12 mouse cellular contexts compared by ENCODE assay signal in the genomic region with DNA sequence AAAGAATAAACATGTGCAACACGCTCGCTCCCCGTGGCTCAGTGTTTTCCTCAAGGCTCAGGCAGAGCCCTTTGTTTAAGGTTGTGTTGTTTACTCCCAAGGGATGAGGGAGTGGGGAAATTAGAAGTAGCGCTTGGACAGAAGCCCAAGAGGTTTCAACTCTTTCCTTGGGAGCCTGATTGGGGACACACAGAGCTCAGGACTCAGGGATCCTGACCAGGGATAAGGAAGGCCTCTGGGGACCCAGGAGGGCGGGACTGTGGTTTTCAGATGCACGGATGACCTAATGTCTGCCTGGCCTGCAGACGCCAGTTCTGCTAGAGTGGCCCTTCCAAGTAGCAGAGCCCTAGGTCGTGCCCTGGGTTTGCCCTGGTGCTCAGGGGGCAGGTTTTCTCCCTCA. TPM values are rescaled to one million over a fixed set of nuclear protein-coding genes. Genes with fewer than 3 reads are reported as not detected.
DNase-seq lines count a peak whose midpoint lies in the region; ATAC-seq and TF ChIP-seq lines count a peak whose summit lies in the region.
"Had no signal": no experiment of that assay in that cellular context is flagged by ENCODE, and none has a peak within 500 bp of the region (broad histone marks: within the 10 kb centered on the region; RNA-seq: fewer than 3 reads in every experiment).

No protein-coding gene starts in this region.

- TF ChIP-seq CTCF in kidney, postnatal 0 days (IDR thresholded peaks at IDR 0.05; ENCODE audit: low read depth) = no peak

- 61% methylated on average over 8 of the region's 8 CpGs for WGBS in midbrain, embryonic 11.5 days
- 69% methylated on average over 8 of the region's 8 CpGs for WGBS in midbrain, embryonic 10.5 days
- WGBS in kidney, postnatal 0 days = 45% methylated on average over 8 of the region's 8 CpGs
- 63% methylated on average over 8 of the region's 8 CpGs for WGBS in hindbrain, embryonic 13.5 days

- no peaks in the 10 kb centered on the region for H3K27me3 ChIP-seq in midbrain, embryonic 11.5 days (ENCODE audit: control insufficient read depth, insufficient read depth, low read length)
- no peaks in the 10 kb centered on the region for H3K27me3 ChIP-seq in midbrain, embryonic 10.5 days (ENCODE audit: low read depth, poor library complexity, severe bottlenecking)
- no peaks in the 10 kb centered on the region for H3K27me3 ChIP-seq in kidney, postnatal 0 days (ENCODE audit: insufficient read depth, low read length)
- no peaks in the 10 kb centered on the region for H3K27me3 ChIP-seq in hindbrain, embryonic 13.5 days
- H3K27me3 ChIP-seq: limb, embryonic 12.5 days; neural tube, embryonic 12.5 days had no signal

- DNase-seq in midbrain, embryonic 11.5 days (ENCODE audit: low spot score, missing footprints) = peak; percentile 57
- no peak for DNase-seq in midbrain, embryonic 10.5 days (ENCODE audit: low spot score)
- peak; percentile 88 to 94 for DNase-seq in heart, adult 18-20 months
- peak; percentile 47 for DNase-seq in kidney, postnatal 0 days (ENCODE audit: low spot score)
- peak; percentile 56 for DNase-seq in testis, postnatal 14 days (ENCODE audit: low spot score)
- DNase-seq in layer of hippocampus, adult 18-20 months (ENCODE audit: low spot score in 2 of 2) = no peak
- DNase-seq: cerebellum, postnatal 14 days; thymus, adult 18-20 months had no signal

- no peaks in the 10 kb centered on the region for H3K9me3 ChIP-seq in midbrain, embryonic 11.5 days (ENCODE audit: control insufficient read depth, low read length)
- no peaks in the 10 kb centered on the region for H3K9me3 ChIP-seq in midbrain, embryonic 10.5 days (replicated peaks)
- H3K9me3 ChIP-seq in kidney, postnatal 0 days (replicated peaks; ENCODE audit: low read length) = no peaks in the 10 kb centered on the region
- no peaks in the 10 kb centered on the region for H3K9me3 ChIP-seq in hindbrain, embryonic 13.5 days
- H3K9me3 ChIP-seq: limb, embryonic 12.5 days; neural tube, embryonic 12.5 days had no signal

- no peaks in the 10 kb centered on the region for H3K36me3 ChIP-seq in midbrain, embryonic 11.5 days (ENCODE audit: control insufficient read depth, insufficient read depth, low read length)
- H3K36me3 ChIP-seq in midbrain, embryonic 10.5 days = no peaks in the 10 kb centered on the region
- no peaks in the 10 kb centered on the region for H3K36me3 ChIP-seq in kidney, postnatal 0 days (ENCODE audit: insufficient read depth, low read length)
- no peaks in the 10 kb centered on the region for H3K36me3 ChIP-seq in hindbrain, embryonic 13.5 days
- H3K36me3 ChIP-seq: limb, embryonic 12.5 days; neural tube, embryonic 12.5 days had no signal

- no peak overlapping the region for H3K9ac ChIP-seq in midbrain, embryonic 11.5 days (ENCODE audit: low read length)
- H3K9ac ChIP-seq in kidney, postnatal 0 days (ENCODE audit: low read depth, low read length) = no peak overlapping the region
- no peak overlapping the region for H3K9ac ChIP-seq in hindbrain, embryonic 13.5 days
- H3K9ac ChIP-seq: limb, embryonic 12.5 days; neural tube, embryonic 12.5 days had no signal

- H3K4me2 ChIP-seq in midbrain, embryonic 11.5 days = no peak overlapping the region
- H3K4me2 ChIP-seq in kidney, postnatal 0 days (ENCODE audit: low read length) = no peak overlapping the region
- H3K4me2 ChIP-seq in hindbrain, embryonic 13.5 days = no peak overlapping the region
- H3K4me2 ChIP-seq: limb, embryonic 12.5 days; neural tube, embryonic 12.5 days had no signal

- ATAC-seq in midbrain, embryonic 11.5 days (ENCODE audit: low FRiP score) = no peak
- ATAC-seq in kidney, postnatal 0 days (replicated peaks; ENCODE audit: low FRiP score, low read depth) = no peak
- no peak for ATAC-seq in hindbrain, embryonic 13.5 days (ENCODE audit: low FRiP score)
- ATAC-seq in monocyte, adult 5-6 weeks (replicated peaks; ENCODE audit: insufficient number of reproducible peaks, low FRiP score, low TSS enrichment, poor library complexity, severe bottlenecking) = no peak

- H3K4me1 ChIP-seq in midbrain, embryonic 11.5 days (ENCODE audit: control insufficient read depth, insufficient read depth, low read length) = no peaks in the 10 kb centered on the region
- H3K4me1 ChIP-seq in midbrain, embryonic 10.5 days = peaks cover 6% of the 10 kb centered on the region; the same call in 1 of the 2 replicates
- H3K4me1 ChIP-seq in kidney, postnatal 0 days (replicated peaks; ENCODE audit: insufficient read depth, low read length) = 0 out of 2 replicates have a peak, but pooled peaks cover 4% of the 10 kb centered on the region
- peaks cover 4% of the 10 kb centered on the region; the same call in 1 of the 2 replicates for H3K4me1 ChIP-seq in hindbrain, embryonic 13.5 days (replicated peaks)
- H3K4me1 ChIP-seq: limb, embryonic 12.5 days; neural tube, embryonic 12.5 days had no signal

- H3K27ac ChIP-seq in midbrain, embryonic 11.5 days (ENCODE audit: low read depth, low read length) = no peak overlapping the region
- no peak overlapping the region for H3K27ac ChIP-seq in midbrain, embryonic 10.5 days (replicated peaks)
- H3K27ac ChIP-seq in kidney, postnatal 0 days = no peak overlapping the region
- no peak overlapping the region for H3K27ac ChIP-seq in hindbrain, embryonic 13.5 days
- H3K27ac ChIP-seq: limb, embryonic 12.5 days; neural tube, embryonic 12.5 days had no signal

- no peak overlapping the region for H3K4me3 ChIP-seq in midbrain, embryonic 11.5 days (ENCODE audit: low read depth, low read length)
- no peak overlapping the region for H3K4me3 ChIP-seq in midbrain, embryonic 10.5 days
- H3K4me3 ChIP-seq in kidney, postnatal 0 days (replicated peaks; ENCODE audit: low read depth, low read length) = no peak overlapping the region
- no peak overlapping the region for H3K4me3 ChIP-seq in hindbrain, embryonic 13.5 days
- H3K4me3 ChIP-seq: limb, embryonic 12.5 days; neural tube, embryonic 12.5 days had no signal

RNA-seq across cellular contexts. Expression of a gene that starts 24.0 kb away (rescaled TPM):
- polyA plus RNA-seq in midbrain, embryonic 11.5 days (2014; fragmentation: Nextera tagmentation; extraction: Ambion mirVana) = 80.1 and 81.4 TPM in 2 replicates
- 69.3 and 84.1 TPM in 2 replicates for polyA plus RNA-seq in midbrain, embryonic 10.5 days (2016; fragmentation: Nextera tagmentation; extraction: Ambion mirVana)
- 100 to 1,000 TPM; 314 to 326 TPM for total RNA-seq in heart, adult 18-20 months (2021)
- 33.9 and 36.9 TPM in 2 replicates for polyA plus RNA-seq in kidney, postnatal 0 days (2015; fragmentation: Nextera tagmentation; extraction: Ambion mirVana)
- total RNA-seq in layer of hippocampus, adult 18-20 months (2021) = 100 to 1,000 TPM; 558 to 622 TPM
- 156 and 166 TPM in 2 replicates for polyA plus RNA-seq in hindbrain, embryonic 13.5 days (2015; fragmentation: Nextera tagmentation; extraction: Ambion mirVana)
- total RNA-seq in monocyte, adult 5-6 weeks (2017) = 43.2 to 82.6 TPM (median 44.6 TPM) in 3 replicates

RNA-seq across cellular contexts. Expression of a gene that starts 31.9 kb away (rescaled TPM):
- 33.6 and 36.9 TPM in 2 replicates for polyA plus RNA-seq in midbrain, embryonic 11.5 days (2014; fragmentation: Nextera tagmentation; extraction: Ambion mirVana)
- polyA plus RNA-seq in midbrain, embryonic 10.5 days (2016; fragmentation: Nextera tagmentation; extraction: Ambion mirVana) = 38.7 and 39.5 TPM in 2 replicates
- 1 to 10 TPM; 4.7 to 5.3 TPM for total RNA-seq in heart, adult 18-20 months (2021)
- 15.6 and 15.7 TPM in 2 replicates for polyA plus RNA-seq in kidney, postnatal 0 days (2015; fragmentation: Nextera tagmentation; extraction: Ambion mirVana)
- 1 to 10 TPM; 4.6 to 4.9 TPM for total RNA-seq in layer of hippocampus, adult 18-20 months (2021)
- polyA plus RNA-seq in hindbrain, embryonic 13.5 days (2015; fragmentation: Nextera tagmentation; extraction: Ambion mirVana) = 18.0 and 18.5 TPM in 2 replicates
- total RNA-seq in monocyte, adult 5-6 weeks (2017) = 4.2 to 9.1 TPM (median 8.0 TPM) in 3 replicates

RNA-seq across cellular contexts. Expression of a gene that starts 57.9 kb away (rescaled TPM):
- 0.25 and 0.30 TPM in 2 replicates for polyA plus RNA-seq in midbrain, embryonic 11.5 days (2014; fragmentation: Nextera tagmentation; extraction: Ambion mirVana)
- 0.16 TPM in 1 of 2 replicates, not detected in the other for polyA plus RNA-seq in midbrain, embryonic 10.5 days (2016; fragmentation: Nextera tagmentation; extraction: Ambion mirVana)
- total RNA-seq in heart, adult 18-20 months (2021) = not detected
- 1.6 and 1.9 TPM in 2 replicates for polyA plus RNA-seq in kidney, postnatal 0 days (2015; fragmentation: Nextera tagmentation; extraction: Ambion mirVana)
- not detected for total RNA-seq in layer of hippocampus, adult 18-20 months (2021)
- polyA plus RNA-seq in hindbrain, embryonic 13.5 days (2015; fragmentation: Nextera tagmentation; extraction: Ambion mirVana) = 0.84 and 1.3 TPM in 2 replicates
- not detected in 3 replicates for total RNA-seq in monocyte, adult 5-6 weeks (2017)

Comparison
In these comparisons a context has a peak if more than half of its experiments do, and no peak if none do; other contexts are left out.
1. DNase-seq: peak in midbrain, embryonic 11.5 days (single experiment), heart, adult 18-20 months (2 of 2), kidney, postnatal 0 days (single experiment) and testis, postnatal 14 days (single experiment); none in midbrain, embryonic 10.5 days (single experiment) and layer of hippocampus, adult 18-20 months (0 of 2).